Mouse (Mus musculus): ENCODE results near the gene Syvn1.

- no peak for TF ChIP-seq EP300 (IDR thresholded peaks at IDR 0.05; ENCODE audit: insufficient read depth, low read depth, low read length)
- TF ChIP-seq POLR2A (IDR thresholded peaks at IDR 0.05; ENCODE audit: insufficient read depth, low read depth, low read length), result no peak
- TF ChIP-seq CTCF (IDR thresholded peaks at IDR 0.05), result no peak
These were observed 12.6 kb downstream of the Syvn1 start for GRCm38 (mm10) chr19:6058966-6059365.

Data from heart, adult 2 months (tissue).